Mouse (Mus musculus) lung, postnatal 0 days (tissue): ENCODE results near the gene Tcl1b1. TPM values are rescaled to one million over a fixed set of nuclear protein-coding genes. Genes with fewer than 3 reads are reported as not detected.
"Not testable (repeated sequence)": the region's sequence is repeated elsewhere in the genome, so short reads cannot be mapped to it uniquely, and the experiment has no call there.

Source experiments
- ATAC-seq: fragments of 200-750 bp; cut with Nextera tagmentation; 2 replicates; pipeline ENCODE4 v1.8.0; 2017; ENCODE audit warnings: moderate library complexity
- DNase-seq: peaks from one replicate; pipeline ENCODE4 v3.0.0-alpha.2; 2016; ENCODE audit warnings: low spot score
- H3K27ac ChIP-seq: fragments of 300-500 bp; sonication (generic); 2 replicates; pipeline ENCODE4 v1.5.1; 2014; ENCODE audit warnings: antibody characterized with exemption, mild to moderate bottlenecking, low read length, mixed read lengths
- H3K27me3 ChIP-seq: fragments of 300-500 bp; sonication (generic); replicated peaks from 2 replicates; pipeline ENCODE4 v1.6.1; 2014; ENCODE audit warnings: low read length, mixed read lengths; ENCODE audit not compliant: insufficient read depth
- H3K36me3 ChIP-seq: fragments of 300-500 bp; sonication (generic); 2 replicates; pipeline ENCODE4 v1.6.1; 2014; ENCODE audit warnings: low read length, mixed read lengths; ENCODE audit not compliant: insufficient read depth
- H3K4me1 ChIP-seq: fragments of 300-500 bp; sonication (generic); 2 replicates; pipeline ENCODE4 v1.6.1; 2014; ENCODE audit warnings: antibody characterized with exemption, low read depth, low read length, mixed read lengths; ENCODE audit not compliant: insufficient read depth
- H3K4me2 ChIP-seq: fragments of 300-500 bp; sonication (generic); replicated peaks from 2 replicates; pipeline ENCODE4 v1.6.1; 2014; ENCODE audit warnings: low read depth, mild to moderate bottlenecking, low read length, moderate library complexity, mixed read lengths
- H3K4me3 ChIP-seq: fragments of 300-500 bp; sonication (generic); 2 replicates; pipeline ENCODE4 v1.5.1; 2014; ENCODE audit warnings: low read depth, low read length
- H3K9ac ChIP-seq: fragments of 300-500 bp; sonication (generic); replicated peaks from 2 replicates; pipeline ENCODE4 v1.6.1; 2014; ENCODE audit warnings: low read depth, mild to moderate bottlenecking
- H3K9me3 ChIP-seq: fragments of 300-500 bp; sonication (generic); 2 replicates; pipeline ENCODE4 v1.6.1; 2016; ENCODE audit warnings: low read length, mixed read lengths
- CTCF ChIP-seq: IDR thresholded peaks from 2 replicates; pipeline ENCODE4 v1.5.1; 2016; ENCODE audit warnings: antibody characterized with exemption, mild to moderate bottlenecking
- EP300 ChIP-seq: IDR thresholded peaks from 2 replicates; pipeline ENCODE4 v1.6.1; 2016; ENCODE audit warnings: antibody characterized with exemption, mild to moderate bottlenecking, control low read depth
- WGBS: fragments of 180-500 bp; shearing (Covaris S2); extraction: QIAGEN DNeasy Blood & Tissue Kit; methylation state at CpG from one replicate; pipeline ENCODE4 v1.1.7; 2014; 5-methylcytosine and 5-hydroxymethylcytosine counted together
- polyA plus RNA-seq: library from polyadenylated mRNA; unstranded; fragments of >200 nt; fragmentation: Nextera tagmentation; extraction: Ambion mirVana; gene quantifications from 2 replicates; pipeline ENCODE4 v1.2.1, GENCODE M21; 2015

Gene Tcl1b1
- polyA plus RNA-seq, 1 experiment from 2014 or later: not detected

DNA sequence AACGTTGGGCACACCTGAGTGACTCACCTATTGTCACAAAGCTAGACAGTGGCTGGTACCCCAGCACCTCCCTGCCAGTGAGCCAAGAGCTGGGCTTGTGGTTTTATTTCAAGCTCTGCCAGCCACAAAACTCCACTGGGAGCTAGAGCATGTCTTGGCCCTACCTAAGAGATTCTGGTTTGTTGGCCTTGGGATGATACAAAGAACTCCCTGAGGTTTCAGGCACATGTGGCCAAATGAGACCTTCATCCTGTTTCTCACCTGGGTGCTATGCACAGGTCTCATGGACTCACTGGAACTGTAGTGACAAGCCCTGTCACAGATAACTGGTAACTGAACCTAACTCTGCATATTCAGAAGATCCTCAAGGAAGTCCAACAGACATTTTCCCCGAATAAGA lies 31.9 kb upstream of the Tcl1b1 start:
- WGBS: 72% methylated on average over 2 of the region's 2 CpGs
- Histone ChIP-seq H3K36me3 (no peaks in the 10 kb centered on the region), H3K27me3 (no peaks in the 10 kb centered on the region), H3K4me2 (no peak overlapping the region), H3K9ac (no peak overlapping the region), H3K9me3 (no peaks in the 10 kb centered on the region), H3K4me3 (no peak overlapping the region), H3K27ac (no peak overlapping the region), H3K4me1 (no peaks in the 10 kb centered on the region)
- TF ChIP-seq EP300 (no peak), CTCF (no peak)
- no peak for DNase-seq
- ATAC-seq: no peak

- H3K9me3 ChIP-seq, H3K27ac ChIP-seq, ATAC-seq, H3K4me3 ChIP-seq, H3K36me3 ChIP-seq, H3K27me3 ChIP-seq, H3K4me1 ChIP-seq, DNase-seq, H3K4me2 ChIP-seq, H3K9ac ChIP-seq: not testable (repeated sequence)
- 48% methylated on average over 3 of the region's 3 CpGs for WGBS
Measured at GRCm38 (mm10) chr12:105129494-105130205, 29.8 kb upstream of the Tcl1b1 start.

DNA sequence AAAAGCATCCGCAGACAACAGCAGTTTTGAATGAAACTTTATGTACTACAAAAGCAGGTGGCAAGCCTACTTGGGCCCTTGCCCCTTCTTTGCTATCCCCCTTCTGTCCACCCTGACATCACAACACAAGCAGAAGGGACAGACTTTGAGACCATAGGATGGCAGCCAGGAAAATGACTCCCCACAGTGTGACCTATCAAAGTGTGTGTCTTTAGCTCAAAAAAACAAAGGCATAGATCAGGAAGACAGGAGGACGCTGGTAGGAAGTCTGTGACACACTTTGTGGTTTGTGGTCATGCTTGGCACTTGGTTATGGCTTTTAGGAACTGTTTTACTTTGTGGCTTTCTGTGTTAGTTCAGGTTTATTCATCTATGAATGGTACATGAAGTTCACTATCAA lies 25.3 kb upstream of the Tcl1b1 start:
- not testable (repeated sequence) for H3K4me2 ChIP-seq, ATAC-seq, H3K9me3 ChIP-seq, H3K27me3 ChIP-seq, H3K36me3 ChIP-seq, H3K9ac ChIP-seq, DNase-seq, H3K4me1 ChIP-seq, H3K4me3 ChIP-seq, H3K27ac ChIP-seq
- WGBS: 51% methylated on average over 2 of the region's 2 CpGs

GRCm38 (mm10) chr12:105134826-105135225 lies 24.7 kb upstream of the Tcl1b1 start:
- ATAC-seq, H3K27me3 ChIP-seq, H3K27ac ChIP-seq, H3K36me3 ChIP-seq, H3K9me3 ChIP-seq, H3K4me1 ChIP-seq, H3K4me2 ChIP-seq, H3K9ac ChIP-seq, DNase-seq, H3K4me3 ChIP-seq: not testable (repeated sequence)
- 69% methylated on average over 4 of the region's 4 CpGs for WGBS

DNA sequence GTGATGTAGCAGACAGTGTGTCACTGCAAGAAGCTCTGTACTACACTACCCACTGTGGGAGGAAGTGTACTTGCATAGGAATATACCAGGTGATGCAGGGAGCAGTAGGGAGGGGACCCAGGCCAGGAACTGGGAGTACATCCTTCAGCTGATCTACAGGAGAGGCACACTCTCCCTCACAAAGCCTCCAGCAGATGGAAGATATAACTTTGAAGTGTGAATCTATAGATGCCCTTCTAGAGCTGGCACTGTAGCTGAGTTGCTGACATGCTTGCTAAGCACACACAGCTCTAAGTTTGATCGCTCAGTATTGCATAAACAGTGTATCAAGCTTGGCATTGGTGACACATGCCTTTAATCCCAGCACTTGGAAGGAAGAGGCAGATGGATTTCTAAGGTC lies 21.8 kb upstream of the Tcl1b1 start:
- not testable (repeated sequence) for H3K27ac ChIP-seq, ATAC-seq, H3K4me3 ChIP-seq, H3K27me3 ChIP-seq, DNase-seq, H3K9me3 ChIP-seq, H3K4me2 ChIP-seq, H3K4me1 ChIP-seq, H3K9ac ChIP-seq, H3K36me3 ChIP-seq
- 58% methylated on average over 1 of the region's 1 CpGs for WGBS

GRCm38 (mm10) chr12:105143096-105143495 lies 16.4 kb upstream of the Tcl1b1 start:
- H3K4me3 ChIP-seq: no peak overlapping the region
- no peaks in the 10 kb centered on the region for H3K36me3 ChIP-seq
- H3K27ac ChIP-seq: no peak overlapping the region
- ATAC-seq (no peak), DNase-seq (no peak)
- no peaks in the 10 kb centered on the region for H3K9me3 ChIP-seq
- 91% methylated on average over 3 of the region's 3 CpGs for WGBS
- H3K4me1 ChIP-seq: no peaks in the 10 kb centered on the region
- no peak for TF ChIP-seq CTCF
- TF ChIP-seq EP300: no peak
- no peaks in the 10 kb centered on the region for H3K27me3 ChIP-seq
- H3K9ac ChIP-seq: no peak overlapping the region
- no peak overlapping the region for H3K4me2 ChIP-seq

DNA sequence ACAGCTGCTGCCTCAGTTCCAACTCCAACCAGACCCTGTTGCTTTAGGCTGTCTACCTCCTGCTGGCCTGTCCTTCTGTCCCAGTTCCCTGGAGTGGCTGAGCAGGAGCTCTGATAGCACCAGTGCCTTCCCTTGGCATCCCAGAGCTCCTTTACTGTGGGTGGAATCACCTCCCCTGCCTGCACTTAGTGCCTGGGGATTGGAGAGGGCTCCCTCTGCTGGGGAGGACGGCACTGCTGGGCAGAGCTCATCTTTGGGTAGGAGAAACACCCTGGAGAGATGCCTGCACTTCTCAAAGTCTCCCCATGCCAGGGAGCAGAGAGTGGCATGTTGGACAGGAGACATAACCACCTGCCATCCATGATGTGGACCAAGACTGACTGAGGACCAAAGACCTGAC lies 14.6 kb upstream of the Tcl1b1 start:
- not testable (repeated sequence) for H3K36me3 ChIP-seq, H3K4me2 ChIP-seq, DNase-seq, H3K9ac ChIP-seq, H3K27ac ChIP-seq, H3K27me3 ChIP-seq, ATAC-seq, H3K4me3 ChIP-seq, H3K4me1 ChIP-seq, H3K9me3 ChIP-seq
- WGBS: 36% methylated on average over 1 of the region's 1 CpGs
